Mouse (Mus musculus): ENCODE measurements around the gene Sntg2. TPM values are rescaled to one million over a fixed set of nuclear protein-coding genes. Genes with fewer than 3 reads are reported as not detected.

The Sntg2 gene
- total RNA-seq, 2 experiments from 2014 or later = 0.98 TPM; not detected in 1

- H3K4me3 ChIP-seq = no peak overlapping the region
- H3K27ac ChIP-seq = no peak overlapping the region
- intact Hi-C loops (cut with DNase I) = no loop called here
These were observed 114.5 kb downstream of the Sntg2 start for GRCm38 (mm10) chr12:30258641-30259040.

GRCm38 (mm10) chr12:30257664-30258063 is 115.5 kb downstream of the Sntg2 start:
- TF ChIP-seq CTCF (IDR thresholded peaks at IDR 0.05) = no peak
- DNase-seq = no peak
- H3K27ac ChIP-seq = no peak overlapping the region
- intact Hi-C loops (cut with DNase I) = no loop called here
- no peak overlapping the region for H3K4me3 ChIP-seq

More at GRCm38 (mm10) chr12:30258641-30259040, 114.5 kb downstream of the Sntg2 start:
- DNase-seq = no peak
- no peak for TF ChIP-seq CTCF (IDR thresholded peaks at IDR 0.05)

- Histone ChIP-seq H3K27ac (no peak overlapping the region), H3K4me3 (no peak overlapping the region)
- intact Hi-C loops (cut with DNase I) = no loop called here
- DNase-seq = no peak
- TF ChIP-seq CTCF (IDR thresholded peaks at IDR 0.05) = no peak
These were observed 117.0 kb downstream of the Sntg2 start for GRCm38 (mm10) chr12:30256207-30256606.

- intact Hi-C loops (cut with DNase I) = no loop called here
- no peak for TF ChIP-seq CTCF (IDR thresholded peaks at IDR 0.05)
- DNase-seq = no peak
- H3K27ac ChIP-seq = no peak overlapping the region
- H3K4me3 ChIP-seq = no peak overlapping the region
These were observed 118.6 kb downstream of the Sntg2 start for GRCm38 (mm10) chr12:30254581-30254980.

DNA sequence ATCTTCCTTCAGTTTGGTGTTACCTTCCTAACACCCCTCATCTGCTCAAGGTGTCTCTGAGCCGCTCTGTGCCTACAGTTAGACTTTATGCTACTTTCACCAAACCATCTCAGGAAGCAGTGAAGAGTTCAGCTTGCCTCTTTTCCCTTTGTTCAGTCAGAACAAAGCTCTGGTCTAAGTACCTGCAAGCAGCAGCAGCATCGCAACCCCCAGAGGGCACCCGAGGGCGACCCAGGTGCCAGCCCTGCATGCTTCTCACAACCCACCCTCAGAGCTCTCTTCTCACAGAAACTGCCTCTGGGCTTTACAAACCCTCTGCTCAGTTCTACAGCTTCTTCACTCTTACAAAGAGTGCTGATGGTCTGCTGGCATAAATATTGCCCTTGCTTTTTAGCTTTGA is 120.8 kb downstream of the Sntg2 start:
- DNase-seq = no peak
- intact Hi-C loops (cut with DNase I) = no loop called here

GRCm38 (mm10) chr12:30251283-30251829 is 121.8 kb downstream of the Sntg2 start:
- intact Hi-C loops (cut with DNase I) = no loop called here
- TF ChIP-seq CTCF (IDR thresholded peaks at IDR 0.05) = no peak

More for the DNA sequence above, 120.8 kb downstream of the Sntg2 start:
- H3K4me3 ChIP-seq = no peak overlapping the region
- TF ChIP-seq CTCF (IDR thresholded peaks at IDR 0.05) = no peak
- H3K27ac ChIP-seq = no peak overlapping the region

GRCm38 (mm10) chr12:30249068-30249467 is 124.1 kb downstream of the Sntg2 start:
- intact Hi-C loops (cut with DNase I) = no loop called here
- Histone ChIP-seq H3K4me3 (no peak overlapping the region), H3K27ac (no peak overlapping the region)
- TF ChIP-seq CTCF (IDR thresholded peaks at IDR 0.05) = no peak
- no peak for DNase-seq

More at GRCm38 (mm10) chr12:30251283-30251829, 121.8 kb downstream of the Sntg2 start:
- H3K4me3 ChIP-seq = no peak overlapping the region
- no peak overlapping the region for H3K27ac ChIP-seq
- DNase-seq = no peak

GRCm38 (mm10) chr12:30246286-30246945 is 126.8 kb downstream of the Sntg2 start:
- DNase-seq = no peak
- TF ChIP-seq CTCF (IDR thresholded peaks at IDR 0.05) = no peak
- no peak overlapping the region for H3K27ac ChIP-seq
- intact Hi-C loops (cut with DNase I) = no loop called here
- H3K4me3 ChIP-seq = no peak overlapping the region

DNA sequence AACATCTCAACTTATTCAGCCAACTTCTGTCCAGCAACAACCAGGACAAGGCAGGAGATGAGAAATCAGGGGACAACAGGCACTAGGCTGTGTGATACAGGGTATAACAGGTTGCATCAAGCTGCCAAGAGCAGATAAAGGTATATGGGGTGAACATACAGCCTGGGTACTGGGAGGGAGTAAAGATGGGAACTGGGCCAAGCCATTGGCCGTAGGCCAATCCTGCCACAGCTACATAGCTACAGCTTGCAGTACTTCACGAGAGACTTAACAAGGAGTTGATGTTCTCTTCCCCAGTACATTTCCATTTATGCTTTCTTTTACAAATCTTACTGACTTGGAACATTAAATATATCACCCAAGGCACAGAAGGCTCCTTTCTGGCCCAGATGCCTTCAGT is 129.0 kb downstream of the Sntg2 start:
- intact Hi-C loops (cut with DNase I) = no loop called here
- no peak overlapping the region for H3K4me3 ChIP-seq
- DNase-seq = no peak
- no peak for TF ChIP-seq CTCF (IDR thresholded peaks at IDR 0.05)
- H3K27ac ChIP-seq = no peak overlapping the region

DNA sequence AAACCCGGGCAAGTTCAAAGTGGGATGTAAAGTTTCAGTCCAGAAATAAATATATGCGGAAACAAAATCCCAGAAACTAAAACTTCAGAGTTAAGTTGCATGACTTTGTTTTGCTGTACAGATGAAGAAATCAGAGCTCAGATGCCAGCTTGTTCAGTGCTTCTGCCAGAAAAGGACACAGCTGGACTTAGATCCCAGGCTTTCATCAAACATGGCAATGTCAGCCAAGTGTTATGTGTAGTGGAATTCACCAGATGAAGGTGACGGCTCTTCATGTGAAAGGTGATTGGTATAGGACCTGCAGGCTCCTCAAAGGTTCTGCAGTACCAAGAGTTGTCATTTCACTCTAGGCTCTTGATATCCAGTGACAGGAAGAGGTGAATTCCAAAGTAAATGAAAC is 132.3 kb downstream of the Sntg2 start:
- no peak for TF ChIP-seq CTCF (IDR thresholded peaks at IDR 0.05)
- intact Hi-C loops (cut with DNase I) = no loop called here
- no peak for DNase-seq
- no peak overlapping the region for H3K27ac ChIP-seq
- H3K4me3 ChIP-seq = no peak overlapping the region

GRCm38 (mm10) chr12:30234940-30235339 is 138.2 kb downstream of the Sntg2 start:
- no peak for DNase-seq
- intact Hi-C loops (cut with DNase I) = no loop called here
- Histone ChIP-seq H3K4me3 (no peak overlapping the region), H3K27ac (no peak overlapping the region)
- no peak for TF ChIP-seq CTCF (IDR thresholded peaks at IDR 0.05)

DNA sequence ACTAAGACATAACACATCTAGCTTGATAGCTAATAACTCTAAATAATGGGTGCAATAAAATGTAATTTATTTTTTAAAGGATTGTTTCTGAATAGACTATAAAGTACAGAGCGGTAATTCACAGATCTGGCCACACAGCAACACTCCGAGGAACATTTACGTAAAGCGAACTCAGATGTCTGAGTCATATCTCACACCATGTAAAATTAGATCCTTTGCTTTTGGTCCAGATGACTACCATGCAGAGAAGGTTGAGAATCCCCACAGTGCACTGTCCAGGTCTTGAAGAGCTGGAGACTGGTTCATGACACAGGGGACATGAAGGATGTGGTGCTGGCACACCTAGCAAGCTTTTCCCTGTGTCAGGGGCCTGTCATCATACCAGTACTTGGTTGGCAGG is 145.2 kb downstream of the Sntg2 start:
- Histone ChIP-seq H3K4me3 (no peak overlapping the region), H3K27ac (no peak overlapping the region)
- intact Hi-C loops (cut with DNase I) = no loop called here
- no peak for TF ChIP-seq CTCF (IDR thresholded peaks at IDR 0.05)
- no peak for DNase-seq

DNA sequence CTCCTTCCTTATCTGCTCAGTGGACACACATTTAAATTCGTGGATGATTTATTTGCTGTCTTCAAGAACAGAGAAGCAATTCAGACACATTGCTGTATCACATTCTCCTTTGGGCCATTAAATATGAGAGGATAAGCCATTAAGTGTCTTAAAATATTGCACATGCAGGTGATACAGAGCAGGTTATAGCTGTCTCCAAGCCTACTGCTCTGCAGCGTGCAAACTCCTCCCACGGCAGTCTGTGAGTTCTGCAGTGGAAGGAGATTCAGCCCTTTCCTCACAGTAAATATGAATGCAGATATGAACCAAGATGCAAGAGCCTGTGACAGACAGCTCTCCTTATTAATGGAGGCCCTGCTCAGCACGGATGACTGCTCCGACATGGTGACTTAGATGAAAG is 146.9 kb downstream of the Sntg2 start:
- no peak for DNase-seq
- intact Hi-C loops (cut with DNase I) = no loop called here
- no peak overlapping the region for H3K27ac ChIP-seq
- TF ChIP-seq CTCF (IDR thresholded peaks at IDR 0.05) = no peak
- H3K4me3 ChIP-seq = no peak overlapping the region

Measured in gastrocnemius, adult 2 months (tissue).